Mouse (Mus musculus) liver, embryonic 11.5 days (tissue): Measurements from ENCODE around the gene Cwc15. TPM values are rescaled to one million over a fixed set of nuclear protein-coding genes. Genes with fewer than 3 reads are reported as not detected.
"Not testable (repeated sequence)": the region's sequence is repeated elsewhere in the genome, so short reads cannot be mapped to it uniquely, and the experiment has no call there.

ENCODE experiments used
- ATAC-seq: fragments of 200-750 bp; cut with Nextera tagmentation; replicated peaks from 2 replicates; pipeline ENCODE4 v1.8.0; 2017; ENCODE audit warnings: moderate number of reproducible peaks, mild to moderate bottlenecking, moderate TSS enrichment, moderate library complexity; ENCODE audit not compliant: low FRiP score
- DNase-seq: peaks from one replicate; pipeline ENCODE4 v3.0.0-alpha.2; 2017; ENCODE audit warnings: low spot score
- H3K27ac ChIP-seq: fragments of 300-500 bp; sonication (generic); 2 replicates; pipeline ENCODE4 v1.5.1; 2014; ENCODE audit warnings: mild to moderate bottlenecking, low read depth, low read length, control low read depth
- H3K27me3 ChIP-seq: fragments of 300-500 bp; sonication (generic); replicated peaks from 2 replicates; pipeline ENCODE4 v1.6.1; 2014; ENCODE audit warnings: low read length, mixed read lengths; ENCODE audit not compliant: control insufficient read depth, insufficient read depth
- H3K36me3 ChIP-seq: fragments of 300-500 bp; sonication (generic); 2 replicates; pipeline ENCODE4 v1.6.1; 2014; ENCODE audit warnings: mild to moderate bottlenecking, low read length, moderate library complexity, mixed read lengths; ENCODE audit not compliant: control insufficient read depth, insufficient read depth
- H3K4me1 ChIP-seq: fragments of 300-500 bp; sonication (generic); replicated peaks from 2 replicates; pipeline ENCODE4 v1.6.1; 2014; ENCODE audit warnings: low read length, mixed read lengths; ENCODE audit not compliant: control insufficient read depth, insufficient read depth
- H3K4me2 ChIP-seq: fragments of 300-500 bp; sonication (generic); 2 replicates; pipeline ENCODE4 v1.6.1; 2014; ENCODE audit warnings: mild to moderate bottlenecking, control low read depth, moderate library complexity
- H3K4me3 ChIP-seq: fragments of 300-500 bp; sonication (generic); 2 replicates; pipeline ENCODE4 v1.5.1; 2014; ENCODE audit warnings: low read depth, low read length, control low read depth
- H3K9ac ChIP-seq: fragments of 300-500 bp; sonication (generic); 2 replicates; pipeline ENCODE4 v1.6.1; 2014; ENCODE audit warnings: low read depth, low read length, control low read depth
- H3K9me3 ChIP-seq: fragments of 300-500 bp; sonication (generic); 2 replicates; pipeline ENCODE4 v1.6.1; 2016; ENCODE audit warnings: low read length, inconsistent platforms, mixed read lengths; ENCODE audit not compliant: control insufficient read depth
- WGBS: fragments of 180-500 bp; shearing (Covaris S2); extraction: QIAGEN DNeasy Blood & Tissue Kit; methylation state at CpG from one replicate; pipeline ENCODE4 v1.1.7; 2014; 5-methylcytosine and 5-hydroxymethylcytosine counted together
- polyA plus RNA-seq: library from polyadenylated mRNA; unstranded; fragments of >200 nt; fragmentation: Nextera tagmentation; extraction: Ambion mirVana; gene quantifications from 2 replicates; pipeline ENCODE4 v1.2.1, GENCODE M21; 2014

The Cwc15 gene
- polyA plus RNA-seq = 145 and 147 TPM in 2 replicates

- WGBS = under 1% methylated on average over 59 of the region's 59 CpGs
- Histone ChIP-seq H3K4me2 (peak within 1 kb of the TSS; percentile 81), H3K27ac (0 out of 2 replicates have a peak within 1 kb of the TSS, but pooled peaks have one; percentile 30), H3K27me3 (no peaks in the 10 kb centered on the region), H3K9ac (peak within 1 kb of the TSS; percentile 71), H3K36me3 (peaks cover 8% of the 10 kb centered on the region; the same call in 1 of the 2 replicates), H3K4me1 (no peaks in the 10 kb centered on the region; the same call in 1 of the 2 replicates), H3K4me3 (peak within 1 kb of the TSS; percentile 90), H3K9me3 (no peaks in the 10 kb centered on the region)
- ATAC-seq = peak; percentile 97
- DNase-seq = peak; percentile 88
These were observed at the start of gene Cwc15, which contains the start of gene Kdm4d for GRCm38 (mm10) chr9:14500023-14500915. TSS of gene Cwc15 (plus strand) at chr9:14500617. TSS of gene Kdm4d (minus strand) at chr9:14500482.

- WGBS = 50% methylated on average over 8 of the region's 8 CpGs
- not testable (repeated sequence) for H3K27me3 ChIP-seq, ATAC-seq
These were observed 49.3 kb upstream of the Cwc15 start for GRCm38 (mm10) chr9:14451120-14451519.

GRCm38 (mm10) chr9:14456320-14456719, 44.1 kb upstream of the Cwc15 start:
- no peaks in the 10 kb centered on the region for H3K27me3 ChIP-seq
- H3K27ac ChIP-seq = no peak overlapping the region
- whole genome bisulfite sequencing = 76% methylated on average over 3 of the region's 3 CpGs
- H3K9me3 ChIP-seq = no peaks in the 10 kb centered on the region
- no peak overlapping the region for H3K4me2 ChIP-seq
- no peaks in the 10 kb centered on the region for H3K4me1 ChIP-seq
- no peaks in the 10 kb centered on the region for H3K36me3 ChIP-seq
- no peak for DNase-seq
- H3K4me3 ChIP-seq = no peak overlapping the region
- H3K9ac ChIP-seq = no peak overlapping the region
- no peak for ATAC-seq

More at GRCm38 (mm10) chr9:14451120-14451519, 49.3 kb upstream of the Cwc15 start:
- not testable (repeated sequence) for DNase-seq, H3K9me3 ChIP-seq, H3K4me1 ChIP-seq, H3K4me2 ChIP-seq, H3K27ac ChIP-seq, H3K9ac ChIP-seq, H3K4me3 ChIP-seq, H3K36me3 ChIP-seq

- WGBS = 94% methylated on average over 1 of the region's 1 CpGs
- DNase-seq, ATAC-seq, H3K9me3 ChIP-seq, H3K27ac ChIP-seq, H3K4me2 ChIP-seq, H3K4me1 ChIP-seq, H3K4me3 ChIP-seq, H3K27me3 ChIP-seq, H3K36me3 ChIP-seq, H3K9ac ChIP-seq: not testable (repeated sequence)
These were observed 37.9 kb upstream of the Cwc15 start for GRCm38 (mm10) chr9:14462536-14462935.

- H3K4me2 ChIP-seq, H3K27ac ChIP-seq, H3K4me3 ChIP-seq, H3K27me3 ChIP-seq, DNase-seq, H3K9me3 ChIP-seq, H3K9ac ChIP-seq, ATAC-seq, H3K4me1 ChIP-seq, H3K36me3 ChIP-seq: not testable (repeated sequence)
- 61% methylated on average over 12 of the region's 12 CpGs for WGBS
These were observed 36.7 kb upstream of the Cwc15 start for GRCm38 (mm10) chr9:14463668-14464067.

GRCm38 (mm10) chr9:14498896-14499705, 1.3 kb upstream of the Cwc15 start:
- H3K9me3 ChIP-seq = no peaks in the 10 kb centered on the region
- H3K36me3 ChIP-seq = peaks cover 4% of the 10 kb centered on the region; the same call in 1 of the 2 replicates
- peak overlapping the region; percentile 90; the same call in 1 of the 2 replicates for H3K4me3 ChIP-seq
- ATAC-seq (no peak), DNase-seq (no peak)
- no peak overlapping the region for H3K27ac ChIP-seq
- no peaks in the 10 kb centered on the region for H3K27me3 ChIP-seq
- WGBS = 72% methylated on average over 4 of the region's 4 CpGs
- H3K4me2 ChIP-seq = peak overlapping the region; percentile 81
- no peaks in the 10 kb centered on the region; the same call in 1 of the 2 replicates for H3K4me1 ChIP-seq
- H3K9ac ChIP-seq = no peak overlapping the region

- no peaks in the 10 kb centered on the region for H3K9me3 ChIP-seq
- peaks cover 15% of the 10 kb centered on the region for H3K36me3 ChIP-seq
- 3% methylated on average over 10 of the region's 10 CpGs for WGBS
- peak; percentile 6; the same call in 1 of the 2 replicates for ATAC-seq
- peak overlapping the region; percentile 71 for H3K9ac ChIP-seq
- H3K27ac ChIP-seq = no peak overlapping the region
- H3K27me3 ChIP-seq = no peaks in the 10 kb centered on the region
- peak overlapping the region; percentile 90 for H3K4me3 ChIP-seq
- peak overlapping the region; percentile 77 for H3K4me2 ChIP-seq
- DNase-seq = no peak
- no peaks in the 10 kb centered on the region; the same call in 1 of the 2 replicates for H3K4me1 ChIP-seq
These were observed 553 bp downstream of the Cwc15 start for GRCm38 (mm10) chr9:14500916-14501424.
